Mouse (Mus musculus): Measurements from ENCODE around the gene Ctla4. TPM values are rescaled to one million over a fixed set of nuclear protein-coding genes. Genes with fewer than 3 reads are reported as not detected.

Gene Ctla4
- polyA plus RNA-seq, 1 experiment = not detected

- no peak overlapping the region for H3K4me2 ChIP-seq (ENCODE audit: low read depth)
- no peaks in the 10 kb centered on the region for H3K27me3 ChIP-seq (ENCODE audit: control insufficient read depth, insufficient read depth, insufficient read length)
- H3K79me2 ChIP-seq (ENCODE audit: control insufficient read depth, insufficient read depth) = no peaks in the 10 kb centered on the region
- no peak overlapping the region for H3K4me3 ChIP-seq
- H3ac ChIP-seq (ENCODE audit: control insufficient read depth, insufficient read length) = no peak overlapping the region
- no peak for TF ChIP-seq MYOD1 (IDR thresholded peaks at IDR 0.05; ENCODE audit: control insufficient read depth in 1 of 3, insufficient read length in 2 of 3, low read depth in 2 of 3)
- no peak for TF ChIP-seq REST (IDR thresholded peaks at IDR 0.05; ENCODE audit: insufficient read depth, insufficient read length)
- TF ChIP-seq MAX (IDR thresholded peaks at IDR 0.05; ENCODE audit: low read depth) = no peak
- TF ChIP-seq TCF3 (IDR thresholded peaks at IDR 0.05; ENCODE audit: insufficient read length, low read depth) = no peak
- no peak for TF ChIP-seq MYOG (IDR thresholded peaks at IDR 0.05; ENCODE audit: control insufficient read depth in 1 of 3, insufficient read depth in 1 of 3, insufficient read length in 2 of 3, low read depth in 2 of 3)
- no peak for TF ChIP-seq E2F4 (IDR thresholded peaks at IDR 0.05; ENCODE audit: insufficient read depth)
- TF ChIP-seq USF1 (IDR thresholded peaks at IDR 0.05; ENCODE audit: low read depth) = no peak
- no peak for TF ChIP-seq SRF (IDR thresholded peaks at IDR 0.05; ENCODE audit: control insufficient read depth, insufficient read length, low read depth)
- no peak for TF ChIP-seq TCF12 (IDR thresholded peaks at IDR 0.05; ENCODE audit: insufficient read depth, poor library complexity, severe bottlenecking)
- TF ChIP-seq POLR2AphosphoS2 (IDR thresholded peaks at IDR 0.05; ENCODE audit: insufficient read length, low read depth) = no peak
- H3K36me3 ChIP-seq (ENCODE audit: control insufficient read depth, insufficient read depth) = no peaks in the 10 kb centered on the region
Measured at GRCm38 (mm10) chr1:60955186-60955585, 68.4 kb downstream of the Ctla4 start.

DNA sequence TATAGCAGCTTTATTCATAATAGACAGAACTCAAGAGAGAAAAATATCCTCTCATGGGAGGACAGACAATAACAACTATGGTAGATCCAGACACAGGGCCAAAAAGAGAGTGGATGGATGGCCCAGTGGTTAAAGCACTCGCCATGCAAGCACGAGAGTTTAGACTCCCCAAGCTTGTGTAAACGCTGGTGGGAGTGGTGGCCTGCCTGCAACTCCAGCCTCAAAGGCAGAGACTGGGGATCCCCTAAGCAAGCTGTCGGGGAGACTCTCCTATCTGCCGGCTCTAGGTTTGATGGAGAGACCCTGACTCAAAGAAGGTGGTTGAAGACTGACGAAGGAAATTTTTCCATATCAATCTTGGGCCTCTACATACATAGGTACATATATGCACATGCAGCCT, 69.4 kb downstream of the Ctla4 start:
- Histone ChIP-seq H3K4me2 (ENCODE audit: low read depth) (no peak overlapping the region), H3K4me3 (no peak overlapping the region), H3K79me2 (ENCODE audit: control insufficient read depth, insufficient read depth) (no peaks in the 10 kb centered on the region), H3K27me3 (ENCODE audit: control insufficient read depth, insufficient read depth, insufficient read length) (no peaks in the 10 kb centered on the region), H3ac (ENCODE audit: control insufficient read depth, insufficient read length) (no peak overlapping the region), H3K36me3 (ENCODE audit: control insufficient read depth, insufficient read depth) (no peaks in the 10 kb centered on the region)
- no peak for TF ChIP-seq POLR2AphosphoS2 (IDR thresholded peaks at IDR 0.05; ENCODE audit: insufficient read length, low read depth)
- TF ChIP-seq SRF (IDR thresholded peaks at IDR 0.05; ENCODE audit: control insufficient read depth, insufficient read length, low read depth) = no peak
- TF ChIP-seq MYOG (IDR thresholded peaks at IDR 0.05; ENCODE audit: control insufficient read depth in 1 of 3, insufficient read depth in 1 of 3, insufficient read length in 2 of 3, low read depth in 2 of 3) = no peak
- TF ChIP-seq TCF3 (IDR thresholded peaks at IDR 0.05; ENCODE audit: insufficient read length, low read depth) = no peak
- TF ChIP-seq MAX (IDR thresholded peaks at IDR 0.05; ENCODE audit: low read depth) = no peak
- TF ChIP-seq CEBPB (IDR thresholded peaks at IDR 0.05; ENCODE audit: insufficient read depth, poor library complexity, severe bottlenecking) = no peak
- no peak for TF ChIP-seq USF1 (IDR thresholded peaks at IDR 0.05; ENCODE audit: low read depth)
- no peak for TF ChIP-seq E2F4 (IDR thresholded peaks at IDR 0.05; ENCODE audit: insufficient read depth)

GRCm38 (mm10) chr1:60958287-60958686, 71.5 kb downstream of the Ctla4 start:
- H3ac ChIP-seq (ENCODE audit: control insufficient read depth, insufficient read length) = no peak overlapping the region
- H3K36me3 ChIP-seq (ENCODE audit: control insufficient read depth, insufficient read depth) = no peaks in the 10 kb centered on the region
- H3K4me3 ChIP-seq = no peak overlapping the region
- H3K79me2 ChIP-seq (ENCODE audit: control insufficient read depth, insufficient read depth) = no peaks in the 10 kb centered on the region
- no peaks in the 10 kb centered on the region for H3K27me3 ChIP-seq (ENCODE audit: control insufficient read depth, insufficient read depth, insufficient read length)
- no peak for TF ChIP-seq REST (IDR thresholded peaks at IDR 0.05; ENCODE audit: insufficient read depth, insufficient read length)
- no peak for TF ChIP-seq USF1 (IDR thresholded peaks at IDR 0.05; ENCODE audit: low read depth)
- no peak for TF ChIP-seq SRF (IDR thresholded peaks at IDR 0.05; ENCODE audit: control insufficient read depth, insufficient read length, low read depth)
- TF ChIP-seq TCF3 (IDR thresholded peaks at IDR 0.05; ENCODE audit: insufficient read length, low read depth) = no peak
- TF ChIP-seq POLR2A (IDR thresholded peaks at IDR 0.05; ENCODE audit: insufficient read length, low read depth) = no peak
- no peak for TF ChIP-seq CEBPB (IDR thresholded peaks at IDR 0.05; ENCODE audit: insufficient read depth, poor library complexity, severe bottlenecking)
- no peak for TF ChIP-seq MYOD1 (IDR thresholded peaks at IDR 0.05; ENCODE audit: control insufficient read depth in 1 of 3, insufficient read length in 2 of 3, low read depth in 2 of 3)
- no peak for TF ChIP-seq E2F4 (IDR thresholded peaks at IDR 0.05; ENCODE audit: insufficient read depth)
- no peak for TF ChIP-seq MYOG (IDR thresholded peaks at IDR 0.05; ENCODE audit: control insufficient read depth in 1 of 3, insufficient read depth in 1 of 3, insufficient read length in 2 of 3, low read depth in 2 of 3)
- no peak for TF ChIP-seq TCF12 (IDR thresholded peaks at IDR 0.05; ENCODE audit: insufficient read depth, poor library complexity, severe bottlenecking)
- no peak for TF ChIP-seq POLR2AphosphoS2 (IDR thresholded peaks at IDR 0.05; ENCODE audit: insufficient read length, low read depth)
- no peak for TF ChIP-seq MAX (IDR thresholded peaks at IDR 0.05; ENCODE audit: low read depth)
- H3K4me2 ChIP-seq (ENCODE audit: low read depth) = no peak overlapping the region

DNA sequence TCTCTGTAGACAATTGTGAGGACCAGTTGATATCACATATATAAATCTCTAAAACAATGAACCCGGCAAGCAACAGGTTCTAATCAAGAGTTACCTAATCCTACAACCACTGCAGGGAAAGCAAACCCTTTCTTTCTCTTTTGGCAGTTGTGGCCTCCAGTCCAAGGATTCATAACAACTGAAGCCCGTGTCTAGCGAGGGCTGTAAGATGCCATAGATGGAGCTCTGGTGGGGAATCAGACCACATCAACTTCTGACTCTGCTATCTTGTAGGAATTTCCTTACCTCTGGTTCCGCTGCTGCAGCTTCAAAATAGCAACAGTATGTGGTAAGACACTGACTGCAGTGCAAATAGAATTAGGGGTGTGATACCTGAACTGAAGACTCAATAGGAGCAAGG, 72.4 kb downstream of the Ctla4 start:
- H3K4me3 ChIP-seq = no peak overlapping the region
- TF ChIP-seq REST (IDR thresholded peaks at IDR 0.05; ENCODE audit: insufficient read depth, insufficient read length) (no peak), CEBPB (IDR thresholded peaks at IDR 0.05; ENCODE audit: insufficient read depth, poor library complexity, severe bottlenecking) (no peak), SRF (IDR thresholded peaks at IDR 0.05; ENCODE audit: control insufficient read depth, insufficient read length, low read depth) (no peak)
- no peak overlapping the region for H3K4me2 ChIP-seq (ENCODE audit: low read depth)
- H3K27me3 ChIP-seq (ENCODE audit: control insufficient read depth, insufficient read depth, insufficient read length) = no peaks in the 10 kb centered on the region
- no peak overlapping the region for H3ac ChIP-seq (ENCODE audit: control insufficient read depth, insufficient read length)
- no peaks in the 10 kb centered on the region for H3K79me2 ChIP-seq (ENCODE audit: control insufficient read depth, insufficient read depth)
- H3K36me3 ChIP-seq (ENCODE audit: control insufficient read depth, insufficient read depth) = no peaks in the 10 kb centered on the region

DNA sequence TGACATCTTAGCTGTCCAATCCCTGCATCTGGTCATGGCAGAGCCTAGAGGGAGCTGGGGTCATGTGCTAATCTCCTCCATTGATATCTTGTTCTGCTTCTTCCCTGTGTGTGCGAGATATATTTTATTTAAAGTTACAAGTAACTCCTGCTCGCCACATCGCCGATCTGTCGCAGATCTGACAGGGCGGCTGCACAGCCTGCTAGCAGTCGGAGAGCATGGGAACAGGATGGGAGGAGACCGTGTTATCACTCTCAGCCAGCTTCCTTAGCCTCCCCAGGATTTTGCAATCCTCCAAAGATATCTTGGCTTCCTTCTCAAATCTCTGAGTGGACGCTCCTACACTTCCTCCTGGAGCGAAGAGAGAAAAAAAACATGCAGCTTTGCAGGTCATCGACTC, 73.7 kb downstream of the Ctla4 start:
- Histone ChIP-seq H3K4me3 (no peak overlapping the region), H3ac (ENCODE audit: control insufficient read depth, insufficient read length) (no peak overlapping the region), H3K79me2 (ENCODE audit: control insufficient read depth, insufficient read depth) (no peaks in the 10 kb centered on the region), H3K27me3 (ENCODE audit: control insufficient read depth, insufficient read depth, insufficient read length) (no peaks in the 10 kb centered on the region), H3K4me2 (ENCODE audit: low read depth) (no peak overlapping the region), H3K36me3 (ENCODE audit: control insufficient read depth, insufficient read depth) (no peaks in the 10 kb centered on the region)
- TF ChIP-seq SRF (IDR thresholded peaks at IDR 0.05; ENCODE audit: control insufficient read depth, insufficient read length, low read depth) = no peak
- no peak for TF ChIP-seq POLR2AphosphoS2 (IDR thresholded peaks at IDR 0.05; ENCODE audit: insufficient read length, low read depth)
- TF ChIP-seq CEBPB (IDR thresholded peaks at IDR 0.05; ENCODE audit: insufficient read depth, poor library complexity, severe bottlenecking) = no peak
- TF ChIP-seq E2F4 (IDR thresholded peaks at IDR 0.05; ENCODE audit: insufficient read depth) = no peak
- TF ChIP-seq USF1 (IDR thresholded peaks at IDR 0.05; ENCODE audit: low read depth) = no peak
- TF ChIP-seq MYOG (IDR thresholded peaks at IDR 0.05; ENCODE audit: control insufficient read depth in 1 of 3, insufficient read depth in 1 of 3, insufficient read length in 2 of 3, low read depth in 2 of 3) = no peak
- no peak for TF ChIP-seq TCF3 (IDR thresholded peaks at IDR 0.05; ENCODE audit: insufficient read length, low read depth)
- no peak for TF ChIP-seq POLR2A (IDR thresholded peaks at IDR 0.05; ENCODE audit: insufficient read length, low read depth)
- TF ChIP-seq REST (IDR thresholded peaks at IDR 0.05; ENCODE audit: insufficient read depth, insufficient read length) = no peak
- no peak for TF ChIP-seq TCF12 (IDR thresholded peaks at IDR 0.05; ENCODE audit: insufficient read depth, poor library complexity, severe bottlenecking)
- no peak for TF ChIP-seq MAX (IDR thresholded peaks at IDR 0.05; ENCODE audit: low read depth)
- no peak for TF ChIP-seq MYOD1 (IDR thresholded peaks at IDR 0.05; ENCODE audit: control insufficient read depth in 1 of 3, insufficient read length in 2 of 3, low read depth in 2 of 3)
